Mouse (Mus musculus) cerebral cortex, adult 2 months (tissue): ENCODE results near the gene Cfdp1.

ENCODE experiments used
- WGBS: fragments of 180-500 bp; shearing (Covaris S2); methylation state at CpG from one replicate; pipeline ENCODE4 v1.1.7; 2018; 5-methylcytosine and 5-hydroxymethylcytosine counted together

Gene Cfdp1

GRCm38 (mm10) chr8:111768651-111769050 lies 85.4 kb downstream of the Cfdp1 start:
- WGBS, result 87% methylated on average over 6 of the region's 6 CpGs

GRCm38 (mm10) chr8:111765616-111766015 lies 88.5 kb downstream of the Cfdp1 start:
- 94% methylated on average over 4 of the region's 4 CpGs for WGBS

GRCm38 (mm10) chr8:111765096-111765495 lies 89.0 kb downstream of the Cfdp1 start:
- 99% methylated on average over 9 of the region's 9 CpGs for WGBS

- 78% methylated on average over 13 of the region's 13 CpGs for WGBS
Observed at GRCm38 (mm10) chr8:111760708-111761107, 93.4 kb downstream of the Cfdp1 start.

GRCm38 (mm10) chr8:111758817-111759216 lies 95.3 kb downstream of the Cfdp1 start:
- WGBS, result 90% methylated on average over 5 of the region's 5 CpGs

DNA sequence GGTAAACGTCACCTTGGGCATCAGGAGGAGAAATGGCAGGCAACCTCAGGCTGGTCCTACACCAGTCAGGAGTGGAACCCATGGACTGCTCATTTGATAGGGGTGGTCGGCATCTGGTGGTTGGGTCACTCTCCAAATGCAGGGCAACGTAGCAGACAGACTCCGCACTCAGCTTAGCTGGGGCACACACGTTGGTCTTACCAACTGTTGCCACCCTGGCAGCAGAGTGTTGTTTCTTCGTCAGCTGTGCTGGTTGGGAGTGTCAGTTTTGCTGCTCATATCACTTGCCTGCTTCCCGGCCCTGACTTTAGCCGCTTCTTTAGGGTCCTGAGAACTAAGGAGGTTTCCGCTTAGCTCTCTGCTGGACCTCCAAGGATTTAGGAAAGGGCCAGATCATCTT lies 96.5 kb downstream of the Cfdp1 start:
- WGBS, result 88% methylated on average over 9 of the region's 9 CpGs

DNA sequence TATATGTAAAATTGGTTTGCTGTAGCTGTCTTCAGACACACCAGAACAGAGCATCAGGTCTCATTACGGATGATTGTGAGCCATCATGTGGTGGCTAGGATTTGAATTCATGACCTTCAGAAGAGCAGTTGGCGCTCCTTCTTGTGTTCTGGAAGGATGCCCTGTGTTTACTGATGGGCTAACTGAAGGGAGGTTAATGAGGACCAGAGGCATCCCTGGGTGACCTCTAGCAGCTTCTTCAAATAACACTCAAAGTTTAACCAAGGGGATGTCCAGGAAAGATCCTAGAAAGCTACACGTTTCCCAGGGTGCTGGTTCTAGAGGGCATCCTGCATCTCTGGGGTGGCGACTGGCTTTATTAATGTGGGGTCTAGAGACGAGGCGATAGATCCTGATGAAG lies 99.4 kb downstream of the Cfdp1 start:
- 91% methylated on average over 6 of the region's 6 CpGs for WGBS

GRCm38 (mm10) chr8:111754088-111754487 lies 100.0 kb downstream of the Cfdp1 start:
- WGBS, result 68% methylated on average over 2 of the region's 2 CpGs

- 58% methylated on average over 6 of the region's 6 CpGs for WGBS
Observed at GRCm38 (mm10) chr8:111748766-111749165, 105.3 kb downstream of the Cfdp1 start.

- 91% methylated on average over 8 of the region's 8 CpGs for WGBS
Observed at GRCm38 (mm10) chr8:111747866-111748649, 106.0 kb downstream of the Cfdp1 start.

DNA sequence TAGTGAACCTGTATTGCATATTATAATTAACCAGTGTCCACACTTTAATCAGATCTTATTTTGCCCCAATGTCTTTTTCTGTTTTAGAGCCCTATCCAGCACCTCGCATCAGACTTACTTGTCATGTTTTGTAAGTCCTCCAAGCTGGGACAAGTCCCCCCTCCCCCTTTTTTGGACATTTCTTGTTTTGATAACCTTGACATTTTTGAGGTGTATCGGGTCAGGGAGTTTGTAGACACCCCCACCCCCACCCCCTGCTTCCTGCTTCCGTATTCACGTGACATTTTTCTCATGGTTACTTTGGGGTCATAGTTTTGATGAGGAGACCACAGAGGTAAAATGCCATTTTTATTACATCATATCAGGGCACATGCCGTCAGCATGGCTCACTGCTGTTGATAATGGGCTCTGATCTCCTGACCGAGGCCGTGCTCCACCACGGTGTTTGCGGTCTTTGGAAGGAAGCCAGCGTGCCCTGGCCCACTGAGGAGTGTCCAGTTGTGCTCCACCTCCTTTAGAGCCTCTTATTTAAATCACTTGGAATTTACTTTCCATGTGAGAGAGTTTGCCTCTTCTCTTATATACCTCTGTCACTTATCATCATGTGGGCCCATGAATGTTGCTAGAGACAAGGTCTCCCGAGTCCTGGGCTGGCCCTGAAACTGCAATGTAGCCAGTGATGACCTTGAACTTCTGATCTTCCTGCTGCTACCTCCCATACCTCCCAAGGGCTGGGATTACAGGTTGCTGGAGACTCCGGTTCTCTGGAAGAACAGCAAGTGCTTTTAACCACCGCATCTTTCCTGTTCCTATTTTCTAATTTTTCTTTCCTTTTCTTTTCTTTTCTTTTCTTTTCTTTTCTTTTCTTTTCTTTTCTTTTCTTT lies 107.3 kb downstream of the Cfdp1 start:
- WGBS, result 75% methylated on average over 13 of the region's 13 CpGs

GRCm38 (mm10) chr8:111745591-111746418 lies 108.3 kb downstream of the Cfdp1 start:
- WGBS, result 6% methylated on average over 23 of the region's 23 CpGs

DNA sequence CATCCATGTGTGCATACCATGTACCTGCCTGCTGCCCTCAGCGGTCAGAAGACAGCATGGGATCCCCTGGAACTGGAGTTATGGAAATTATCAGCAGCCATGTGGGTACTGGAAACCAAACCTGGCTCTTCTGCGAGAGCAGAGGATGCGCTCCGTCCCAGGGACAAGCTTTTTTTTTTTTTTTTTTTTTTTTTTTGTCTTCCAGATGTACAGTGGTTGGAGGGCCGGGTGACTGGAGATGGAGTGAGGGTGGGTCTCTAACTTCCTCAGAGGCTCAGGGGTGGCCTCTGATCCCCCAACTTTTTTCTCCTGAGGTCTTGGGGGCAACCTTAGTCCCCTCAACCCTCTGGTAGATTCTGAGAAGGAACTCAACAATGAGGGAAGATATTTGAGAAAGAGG lies 109.0 kb downstream of the Cfdp1 start:
- 34% methylated on average over 5 of the region's 5 CpGs for WGBS

DNA sequence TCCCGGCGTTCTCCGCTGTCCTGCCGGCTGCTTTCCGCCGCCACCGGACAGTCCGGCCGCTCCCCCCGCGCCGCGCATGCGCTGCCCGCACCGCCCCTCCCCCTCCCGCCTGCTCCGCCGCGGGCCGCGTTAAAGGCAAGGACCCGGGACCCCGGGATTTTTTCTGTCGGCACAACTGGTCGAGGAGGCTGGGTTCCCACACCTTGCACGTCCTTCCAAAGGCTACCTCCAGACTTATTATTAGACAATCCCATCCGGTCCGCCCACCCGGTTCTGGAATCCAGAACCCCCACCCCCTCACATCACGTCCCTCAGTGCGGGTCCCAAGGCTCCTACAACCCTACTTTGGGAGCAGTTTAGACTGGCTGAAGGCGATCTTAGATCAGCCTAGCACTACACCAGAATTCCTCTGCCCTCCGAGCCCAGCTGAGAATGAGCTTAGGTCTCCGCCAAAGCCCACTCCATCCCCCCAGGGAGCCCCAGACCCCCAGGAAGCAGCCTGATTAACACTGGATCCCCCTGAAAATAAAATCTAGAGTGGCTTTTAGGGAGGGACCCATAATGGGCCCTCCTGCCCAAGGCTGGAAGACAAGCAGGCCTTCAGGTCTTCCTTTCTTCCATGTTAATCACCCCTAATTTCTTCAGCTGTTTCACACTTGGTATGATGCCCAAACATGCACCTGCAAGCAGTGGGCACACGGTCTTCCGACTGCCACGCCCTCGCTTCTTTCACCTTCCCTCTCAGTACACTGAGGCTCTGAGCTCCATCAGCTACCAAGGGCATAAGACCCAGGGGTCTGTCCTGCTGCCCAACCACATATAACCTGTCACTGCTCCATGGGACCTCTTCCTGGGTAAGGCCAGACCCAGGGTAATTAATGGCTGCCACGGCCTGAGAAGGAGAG lies 110.0 kb downstream of the Cfdp1 start, which contains the start of gene Bcar1:
Gene Bcar1, minus strand, starts transcription at position 18 of the 905 bp plus-strand sequence.
- 10% methylated on average over 35 of the region's 40 CpGs for WGBS

- WGBS, result 1% methylated on average over 43 of the region's 44 CpGs
Observed at GRCm38 (mm10) chr8:111743101-111743791, 110.8 kb downstream of the Cfdp1 start.

DNA sequence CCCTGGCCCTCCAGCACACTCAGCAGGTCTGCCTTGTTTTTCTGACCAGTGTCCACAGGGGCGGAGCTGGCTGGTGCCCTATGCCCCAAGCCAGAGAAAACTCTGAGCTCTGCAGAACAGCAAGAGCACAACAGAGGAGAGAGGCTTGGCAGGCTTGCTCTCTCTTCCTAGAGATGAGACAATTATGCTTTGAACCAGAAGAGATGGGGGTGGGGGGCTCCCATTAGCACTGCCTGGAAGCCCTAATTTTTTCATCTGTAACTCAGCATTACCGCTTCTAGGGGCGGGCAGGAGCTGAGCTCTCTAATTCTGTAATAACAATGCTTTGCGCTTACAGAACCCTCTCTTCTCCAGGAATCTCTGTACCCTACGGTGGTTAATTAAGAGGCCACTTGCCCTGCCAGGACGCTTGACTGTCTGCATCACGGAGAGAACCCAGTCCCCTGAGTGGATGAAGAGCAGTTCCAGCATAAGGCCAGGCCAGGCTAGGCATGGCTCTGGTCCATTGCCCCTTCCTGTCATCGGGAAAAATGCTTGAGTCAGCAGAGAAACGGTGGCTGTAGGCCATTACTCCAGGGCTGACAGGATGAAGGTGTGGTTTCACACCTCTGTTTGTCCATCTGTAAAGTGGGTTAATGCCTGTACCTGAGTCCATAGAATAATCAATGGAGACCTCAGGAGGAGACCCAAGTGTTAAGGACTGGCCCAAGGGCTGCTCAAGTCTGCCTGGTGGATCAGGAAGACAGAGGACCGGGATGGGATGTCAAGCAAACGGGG lies 111.6 kb downstream of the Cfdp1 start:
- 10% methylated on average over 11 of the region's 11 CpGs for WGBS

GRCm38 (mm10) chr8:111741556-111741955 lies 112.5 kb downstream of the Cfdp1 start:
- 19% methylated on average over 6 of the region's 6 CpGs for WGBS

DNA sequence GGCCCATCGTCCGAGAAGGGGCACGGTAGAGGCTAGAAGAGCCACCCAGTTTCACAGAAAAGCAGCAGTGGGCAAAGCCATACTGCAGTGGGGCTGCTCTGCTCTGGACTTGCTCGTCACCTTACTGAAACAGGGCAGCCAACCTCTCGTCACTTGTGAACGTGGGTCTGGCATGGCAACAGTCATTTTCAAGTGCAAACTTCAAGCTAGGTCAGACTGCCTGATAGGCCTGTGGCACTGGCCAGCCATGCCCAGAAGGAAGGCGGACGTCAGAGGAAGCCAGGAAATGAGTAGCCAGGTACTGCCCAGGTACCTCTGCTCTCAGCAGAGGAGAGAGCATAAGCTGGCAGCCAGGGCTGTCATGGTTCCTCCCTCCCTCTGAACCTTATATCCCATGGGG lies 113.1 kb downstream of the Cfdp1 start:
- WGBS, result 74% methylated on average over 8 of the region's 8 CpGs

DNA sequence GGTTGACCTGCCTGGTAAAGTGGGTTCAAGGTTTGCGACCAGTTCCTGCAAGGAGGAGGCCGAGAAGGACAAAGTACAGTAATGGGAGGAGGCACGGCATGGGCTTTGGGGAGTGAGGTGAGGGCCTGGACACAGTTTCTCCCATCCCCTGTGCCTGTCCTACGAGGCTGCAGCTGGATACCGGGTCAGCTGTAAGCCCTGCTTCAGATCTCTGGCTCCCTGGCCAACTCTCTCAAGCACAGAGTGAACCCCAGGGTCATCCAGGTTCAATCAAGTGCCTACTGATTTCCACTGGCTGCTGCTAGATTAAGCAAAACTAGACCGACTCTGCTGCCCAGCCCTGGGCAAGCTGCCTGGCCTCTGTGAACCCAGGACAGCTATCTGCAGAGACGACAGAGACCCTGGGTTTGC lies 113.8 kb downstream of the Cfdp1 start:
- 67% methylated on average over 7 of the region's 7 CpGs for WGBS
